Mouse (Mus musculus) layer of hippocampus, postnatal 14 days (tissue): ENCODE data around the gene Cdt1. TPM values are rescaled to one million over a fixed set of nuclear protein-coding genes. Genes with fewer than 3 reads are reported as not detected.
A peak's percentile ranks its signal among the peaks of the same experiment; 100 is the strongest.

Experiments
- DNase-seq, 2 experiments: peaks; one replicate each; pipeline ENCODE4 v3.0.0; 2021 to 2022; ENCODE audit warnings: low spot score in 2 of 2, mixed read lengths in 1 of 2
- microRNA-seq, 2 experiments: library from miRNA; unstranded; fragments of <30 nt; microRNA quantifications; one replicate each; pipeline ENCODE4 v1.2.0; 2021
- total RNA-seq, 2 experiments: library from RNA; stranded (reverse); gene quantifications; 2 replicates each; pipeline ENCODE4 v1.2.3; 2021

The Cdt1 gene
- total RNA-seq, 2 experiments from 2014 or later: 2.0 to 2.9 TPM

DNA sequence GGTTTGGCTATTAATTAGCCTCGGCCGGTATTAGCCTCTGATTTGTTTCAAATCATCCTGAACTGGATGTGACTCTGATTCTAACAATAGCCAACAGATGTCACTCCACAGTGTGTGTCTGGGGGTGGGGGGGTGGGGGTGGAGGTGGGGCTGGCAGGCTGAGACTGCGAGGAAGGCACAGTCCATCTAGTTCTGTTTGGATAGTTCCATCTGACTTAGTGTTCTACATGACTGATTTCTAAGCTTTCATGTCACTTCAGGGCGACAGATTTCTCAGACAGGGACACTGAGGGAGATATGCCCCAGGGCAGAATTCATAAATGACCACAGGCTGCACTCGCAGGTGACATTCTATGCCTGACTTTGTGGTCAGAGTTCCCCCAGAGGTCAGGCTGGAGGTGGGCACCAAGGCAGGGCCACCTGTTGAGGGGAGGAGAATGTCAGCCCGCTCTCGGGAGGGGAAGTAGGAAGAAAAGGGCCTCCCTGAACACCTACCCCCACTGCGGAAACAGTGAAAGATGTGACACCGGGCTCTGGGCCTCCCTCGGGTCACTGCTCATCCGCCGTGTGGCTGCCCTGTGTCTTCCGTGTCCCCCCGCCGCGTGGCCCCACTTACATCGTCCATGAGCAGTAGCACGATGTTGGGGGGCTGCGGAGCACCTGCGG, 42.9 kb downstream of the Cdt1 start:
- no peak for DNase-seq

- DNase-seq: peak; percentile 89 to 96
These were observed 43.7 kb downstream of the Cdt1 start, which contains the start of the genes Galns and Trappc2l for GRCm38 (mm10) chr8:122611295-122612133. Gene Galns, minus strand, starts transcription at chr8:122611463. Gene Trappc2l, plus strand, starts transcription at chr8:122611640.

- no peak for DNase-seq
These were observed 48.5 kb downstream of the Cdt1 start for GRCm38 (mm10) chr8:122616181-122616905.

DNA sequence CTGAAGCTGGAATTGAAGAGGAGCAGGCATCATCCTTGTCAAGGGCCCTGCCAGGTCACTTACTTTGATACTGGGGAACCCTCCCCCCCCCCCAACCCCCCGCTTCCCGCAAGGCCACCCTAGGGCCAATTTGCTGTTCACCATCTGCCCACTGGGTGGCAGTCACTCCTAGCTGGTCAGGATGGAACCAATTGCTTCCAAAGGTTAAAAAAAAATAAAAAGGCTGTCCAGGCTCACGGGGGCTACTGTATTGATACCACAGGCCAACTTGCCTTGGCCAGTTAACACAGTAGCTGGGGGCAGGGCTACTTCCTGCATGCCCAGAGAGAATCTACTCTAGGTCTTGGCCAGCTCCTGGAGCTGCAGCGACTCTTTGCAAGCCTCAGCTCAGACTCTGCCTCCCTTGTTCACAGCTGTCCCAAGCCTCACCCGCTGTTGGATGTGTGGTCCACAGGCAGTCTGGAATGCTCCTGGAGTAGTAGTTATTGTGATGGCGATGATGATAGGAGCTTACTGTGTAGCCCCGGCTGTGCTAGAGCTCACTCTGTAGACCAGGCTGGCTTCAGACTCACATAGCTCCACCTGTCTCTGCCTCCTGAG, 50.2 kb downstream of the Cdt1 start:
- DNase-seq: peak; percentile 74 to 75

- DNase-seq: no peak
These were observed 51.0 kb downstream of the Cdt1 start for GRCm38 (mm10) chr8:122618660-122619378.

DNA sequence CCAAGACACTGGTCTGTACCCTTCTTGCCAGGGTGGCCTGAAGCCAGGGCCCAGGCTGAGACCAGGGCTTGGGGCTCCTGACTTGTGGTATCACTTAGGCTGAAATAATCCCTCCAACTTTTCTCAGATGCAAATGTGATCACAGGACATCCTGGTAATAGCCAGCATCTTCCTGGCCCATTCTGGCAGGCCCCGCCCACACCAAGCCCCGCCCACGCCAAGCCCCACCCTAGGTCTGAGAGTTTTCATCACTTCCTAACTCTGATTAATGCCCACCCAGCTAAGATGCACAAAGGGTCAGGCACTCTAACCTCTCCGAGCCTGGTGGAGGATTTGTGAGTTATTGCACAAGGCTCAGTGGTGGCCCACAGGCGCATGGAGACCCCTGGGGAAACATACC, 52.6 kb downstream of the Cdt1 start:
- DNase-seq: no peak

GRCm38 (mm10) chr8:122622727-122623126, 54.9 kb downstream of the Cdt1 start, which contains the start of gene Pabpn1l:
Gene Pabpn1l, minus strand, starts transcription at chr8:122622739.
- DNase-seq: no peak

Small RNAs within 50 kb of the gene (microRNA-seq; reads per million reads assigned to microRNA genes)
- 0 reads per million in 2 experiments for gene Mir6396

Other genes with a start within 250 kb of the Cdt1 start
- gene Trhr2, start 207.3 kb upstream of the Cdt1 start, total RNA-seq: under 1 TPM; 0.76 to 0.81 TPM
- 10 to 100 TPM; 35.4 to 39.2 TPM for gene Zc3h18, start 191.4 kb upstream of the Cdt1 start, total RNA-seq
- not detected for gene Il17c, start 146.0 kb upstream of the Cdt1 start, total RNA-seq
- gene Cyba, start 135.1 kb upstream of the Cdt1 start, total RNA-seq: 10 to 100 TPM in 1 of 2 experiments, 1 to 10 TPM in 1; 8.9 to 14.5 TPM
- gene Mvd, start 124.6 kb upstream of the Cdt1 start, total RNA-seq: 10 to 100 TPM; 38.8 to 45.5 TPM
- not detected for gene Snai3, start 107.3 kb upstream of the Cdt1 start, total RNA-seq
- gene Rnf166, start 92.0 kb upstream of the Cdt1 start, total RNA-seq: 10 to 100 TPM; 20.0 to 23.3 TPM
- 10 to 100 TPM; 27.6 to 28.9 TPM for gene Ctu2, start 91.9 kb upstream of the Cdt1 start, total RNA-seq
- gene Piezo1, start 16.7 kb upstream of the Cdt1 start, total RNA-seq: 1 to 10 TPM; 5.1 to 6.5 TPM
- gene Aprt, start 8.9 kb downstream of the Cdt1 start, total RNA-seq: 10 to 100 TPM; 74.0 to 82.4 TPM
- 10 to 100 TPM; 10.9 to 11.0 TPM for gene Galns, start 43.4 kb downstream of the Cdt1 start, total RNA-seq
- 10 to 100 TPM; 75.0 to 78.4 TPM for gene Trappc2l, start 43.6 kb downstream of the Cdt1 start, total RNA-seq
- not detected for gene Pabpn1l, start 54.7 kb downstream of the Cdt1 start, total RNA-seq
- 10 to 100 TPM; 25.1 to 28.7 TPM for gene Cbfa2t3, start 131.1 kb downstream of the Cdt1 start, total RNA-seq
- 10 to 100 TPM; 16.7 to 16.8 TPM for gene Acsf3, start 207.5 kb downstream of the Cdt1 start, total RNA-seq